Mouse (Mus musculus): Measurements from ENCODE around the gene Zcchc12.

Zcchc12 gene

DNA sequence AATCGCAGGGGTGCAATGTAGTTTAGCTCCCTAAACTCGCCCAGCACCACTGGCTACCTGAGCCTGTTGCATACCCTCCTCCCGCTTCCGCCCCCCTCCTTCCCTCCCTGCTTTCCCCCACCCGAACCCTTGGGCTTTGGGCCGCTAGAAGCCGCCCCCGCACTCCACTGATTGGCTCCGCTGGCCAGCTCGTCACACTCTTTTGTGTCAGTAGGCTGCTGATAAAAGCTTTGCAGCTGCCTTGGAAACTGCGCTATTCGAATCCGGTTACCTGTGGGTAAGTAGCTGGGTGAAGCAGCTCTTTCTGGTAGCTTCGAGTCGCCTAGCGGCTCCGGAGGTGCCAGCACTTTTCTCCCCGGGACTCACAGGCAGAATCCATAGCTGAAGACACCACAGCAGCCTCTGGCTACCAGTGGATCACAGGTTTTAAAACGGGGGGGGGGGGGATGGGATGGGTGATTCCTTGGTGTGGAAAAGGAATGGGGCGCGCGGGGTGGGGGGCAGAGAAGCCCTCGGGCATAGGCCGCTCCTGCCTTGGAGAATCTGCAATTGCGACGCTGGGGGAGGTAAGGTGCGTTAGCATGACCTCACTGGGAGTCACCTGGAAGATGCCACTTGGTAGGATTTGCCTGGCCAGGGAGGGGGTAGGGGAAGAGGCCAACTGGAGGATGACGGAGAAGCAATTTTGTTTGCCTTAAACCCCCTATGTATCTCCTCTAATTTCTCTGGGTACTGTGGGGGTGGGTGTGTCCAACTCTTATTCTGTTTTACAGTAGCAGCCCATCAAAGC is at the start of gene Zcchc12:
TSS of gene Zcchc12 (plus strand) at position 169 of the 790 bp plus-strand sequence.
- peak; percentile 52 for DNase-seq

DNA sequence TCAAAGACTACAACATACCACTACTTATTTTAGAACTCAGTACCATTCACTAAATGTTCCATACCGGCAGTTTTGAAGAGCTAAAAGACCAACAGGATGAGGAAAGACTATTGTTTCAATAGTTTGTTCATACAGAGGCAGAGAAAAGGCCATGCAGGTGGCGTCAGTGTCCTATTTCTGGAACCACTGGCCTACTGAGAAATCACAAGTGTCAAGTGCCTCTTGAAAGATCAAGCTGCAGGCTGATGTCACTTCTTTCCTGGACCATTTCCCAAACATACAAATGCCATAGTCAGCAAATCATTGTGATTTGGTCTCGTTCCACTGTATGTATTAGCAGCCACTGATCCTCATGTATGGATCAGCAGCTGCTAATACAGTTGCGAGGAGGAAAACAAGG is 49.0 kb upstream of the Zcchc12 start:
- no peak for DNase-seq

DNA sequence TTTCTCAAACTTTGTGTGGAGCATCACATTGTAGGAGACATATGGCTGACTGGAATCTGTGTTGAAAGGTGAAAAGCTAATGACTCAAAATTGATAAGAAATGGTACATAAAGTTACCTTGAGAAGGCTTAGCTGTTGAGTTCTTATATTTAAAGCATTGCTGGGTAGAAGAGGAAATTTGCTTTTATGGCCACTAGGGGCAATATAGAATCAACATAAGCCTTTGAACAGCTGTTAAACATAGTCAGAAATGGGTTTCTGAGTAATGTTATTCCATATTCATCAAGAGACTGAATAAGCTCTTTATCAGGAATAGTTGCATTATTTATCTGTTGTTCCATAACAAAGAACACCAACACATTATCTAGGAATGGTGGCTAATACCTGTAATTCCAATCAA is 45.6 kb upstream of the Zcchc12 start:
- DNase-seq, result no peak

DNA sequence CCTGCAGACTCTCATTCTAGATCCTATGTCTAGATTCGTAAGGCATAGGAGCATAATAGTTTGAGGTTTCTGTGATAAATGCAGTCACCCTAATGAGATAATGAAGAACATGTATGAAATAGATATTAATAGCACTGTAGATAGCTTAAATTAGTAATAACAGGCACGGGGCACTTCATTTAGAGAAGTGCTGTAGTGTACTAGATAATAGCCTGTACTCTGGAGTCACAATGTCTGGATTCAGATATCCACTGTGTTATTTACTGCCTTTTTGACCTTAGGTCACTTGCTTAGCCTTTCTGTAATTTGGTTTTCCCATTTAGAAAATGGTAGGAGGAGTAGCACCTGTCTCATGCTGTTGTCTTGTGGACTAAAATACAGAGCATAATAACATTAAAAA is 39.0 kb upstream of the Zcchc12 start:
- DNase-seq, result no peak

DNA sequence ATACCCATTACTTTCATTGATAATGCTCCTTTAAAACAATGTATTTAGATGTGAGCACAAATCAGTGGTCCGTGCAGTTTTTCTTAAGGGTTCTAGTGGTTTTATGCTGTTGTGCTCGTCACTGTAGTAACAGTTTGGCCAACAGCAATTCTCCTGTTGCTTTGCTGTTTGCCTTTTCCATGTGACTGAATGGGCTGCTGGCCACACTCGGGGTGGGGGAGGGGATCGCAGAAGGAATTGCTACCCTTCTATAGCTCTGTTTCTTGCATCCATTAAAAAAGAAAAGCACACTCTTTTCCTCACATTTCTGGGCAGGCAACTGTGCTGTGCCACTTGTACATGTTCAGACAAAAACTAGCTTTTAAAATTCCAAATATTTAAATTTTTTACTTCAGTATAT is 34.1 kb upstream of the Zcchc12 start:
- DNase-seq, result no peak

DNA sequence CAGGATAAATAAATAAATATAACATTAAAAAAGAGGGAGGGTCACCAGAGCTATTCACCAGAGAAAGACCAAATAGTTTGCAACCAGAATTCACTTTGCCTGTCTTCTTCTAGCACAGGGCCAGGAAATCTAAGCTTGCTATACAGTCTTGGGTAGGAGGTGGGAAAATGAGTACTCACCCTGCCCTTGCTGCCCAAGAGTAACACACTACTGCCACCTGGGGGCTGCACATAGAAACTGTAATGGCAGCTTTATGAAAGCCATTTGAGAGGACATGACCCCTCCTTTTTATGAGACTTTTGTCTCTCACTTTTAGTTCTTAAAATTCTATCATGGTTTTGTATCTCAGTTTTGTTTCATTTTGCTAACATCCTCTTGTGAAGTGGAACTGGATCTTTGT is 12.1 kb upstream of the Zcchc12 start:
- peak; percentile 39 for DNase-seq

DNA sequence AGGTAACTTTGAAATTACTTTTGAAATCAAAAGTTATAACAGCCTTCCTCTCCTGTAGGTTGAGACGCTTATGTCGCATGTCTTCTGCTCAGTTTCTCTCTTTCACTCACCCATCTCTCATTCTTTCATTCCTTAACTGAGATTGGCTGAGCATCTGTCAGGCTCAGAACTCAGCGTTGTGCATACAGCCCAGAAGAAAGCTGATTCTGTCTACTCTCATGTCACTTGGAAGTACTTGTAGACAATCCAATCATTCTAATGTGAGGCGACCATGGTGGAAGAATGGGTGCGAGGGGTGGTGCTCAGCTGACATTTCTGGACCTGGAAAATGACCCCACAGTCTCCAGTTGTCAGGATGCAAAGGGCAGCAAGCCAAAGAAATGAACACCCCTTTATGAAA is 9.7 kb upstream of the Zcchc12 start:
- no peak for DNase-seq

DNA sequence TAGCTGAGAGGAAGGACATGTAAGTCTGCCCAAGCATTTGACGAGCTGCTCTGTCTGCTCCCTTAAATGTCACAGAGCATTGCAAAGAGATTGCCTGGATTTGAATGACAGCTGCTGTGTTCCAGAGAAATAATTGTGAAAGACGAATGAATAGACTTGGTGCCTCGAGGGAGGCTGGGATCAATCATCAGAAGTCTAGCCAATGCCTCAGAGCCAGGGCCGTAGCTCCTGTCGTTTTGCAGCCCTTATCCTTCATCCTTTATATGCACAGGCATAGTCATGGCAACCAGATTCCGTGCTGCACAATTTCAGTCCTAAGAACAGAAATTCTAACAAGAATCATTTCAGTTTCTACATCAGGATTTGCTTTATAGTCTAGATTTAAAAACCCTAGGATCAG is 9.3 kb upstream of the Zcchc12 start:
- no peak for DNase-seq

DNA sequence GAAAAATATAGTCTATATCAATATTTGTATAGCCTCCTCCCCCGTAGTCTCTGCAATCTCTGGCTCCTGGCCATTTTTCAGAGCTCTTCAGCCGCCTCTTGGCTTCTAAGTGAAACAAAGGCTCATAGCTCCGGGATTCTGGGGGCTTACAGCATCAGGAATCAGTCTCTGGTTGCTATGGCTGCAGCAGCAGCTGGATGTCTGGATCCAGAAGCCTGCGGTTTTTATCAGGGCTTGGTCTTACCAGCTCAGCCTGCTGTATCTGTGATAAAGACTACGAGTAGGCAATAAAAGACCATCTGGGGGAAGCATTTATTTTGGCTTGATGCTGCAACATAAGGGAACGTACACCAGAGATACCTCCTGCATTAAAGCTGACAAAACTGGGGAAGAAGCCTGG is 1.8 kb upstream of the Zcchc12 start:
- no peak for DNase-seq

DNA sequence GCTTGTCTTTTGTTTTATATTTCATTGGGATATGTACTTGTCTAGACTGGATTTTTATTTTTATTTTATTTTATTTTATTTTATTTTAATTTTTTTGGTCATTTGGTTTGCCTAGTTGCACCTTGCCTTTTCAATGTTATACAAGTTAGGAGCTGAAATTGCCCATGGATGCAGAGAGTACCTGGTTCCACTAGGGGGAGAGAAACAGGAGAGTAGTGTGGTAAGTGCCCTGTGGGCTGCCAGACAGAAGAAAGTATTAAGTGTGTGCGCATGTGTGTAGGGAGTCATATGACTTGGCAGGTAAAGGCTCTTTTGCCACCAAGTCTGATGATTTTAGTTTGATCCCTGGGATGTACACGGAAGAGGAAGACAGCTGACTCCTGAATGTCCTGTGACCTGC is 13.8 kb downstream of the Zcchc12 start:
- DNase-seq, result no peak

DNA sequence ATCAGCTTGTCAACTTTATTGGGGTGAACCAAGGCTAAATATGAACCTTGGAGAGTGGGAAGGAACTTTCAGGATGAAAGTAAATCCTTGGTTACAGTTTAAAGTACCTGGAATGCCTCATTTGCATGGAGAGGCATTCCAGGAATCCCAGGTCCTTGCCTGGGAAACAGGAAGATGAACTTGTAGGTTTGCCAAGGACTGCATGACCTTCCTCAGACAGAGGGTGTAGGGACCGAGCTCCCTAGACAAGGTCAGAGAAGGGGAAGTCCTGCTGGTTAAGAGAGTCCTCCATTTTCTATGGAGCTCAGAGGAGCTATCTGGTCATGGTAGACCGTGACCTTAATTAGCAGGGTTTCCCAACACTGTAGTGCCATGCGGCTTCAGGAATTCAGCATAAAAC is 15.5 kb downstream of the Zcchc12 start:
- no peak for DNase-seq

DNA sequence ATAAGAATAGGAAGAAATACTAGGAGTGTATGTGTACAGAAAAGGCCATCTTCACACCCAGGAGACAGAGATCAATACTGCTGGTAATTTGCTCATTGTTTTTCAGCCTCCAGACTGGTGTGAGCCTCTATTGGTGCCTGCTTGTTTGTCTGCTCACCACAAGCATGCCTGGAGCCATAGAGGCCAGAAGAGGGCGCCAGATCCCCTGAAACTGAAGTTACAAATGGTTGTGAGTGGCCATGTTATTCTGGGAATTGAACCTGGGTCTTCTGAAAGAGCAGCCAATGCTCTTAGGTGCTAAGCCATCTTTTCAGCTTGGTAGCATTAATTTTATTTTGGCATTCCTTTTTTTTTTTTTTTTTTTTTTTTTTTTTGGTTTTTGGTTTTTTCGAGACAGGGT is 25.7 kb downstream of the Zcchc12 start:
- DNase-seq, result no peak

DNA sequence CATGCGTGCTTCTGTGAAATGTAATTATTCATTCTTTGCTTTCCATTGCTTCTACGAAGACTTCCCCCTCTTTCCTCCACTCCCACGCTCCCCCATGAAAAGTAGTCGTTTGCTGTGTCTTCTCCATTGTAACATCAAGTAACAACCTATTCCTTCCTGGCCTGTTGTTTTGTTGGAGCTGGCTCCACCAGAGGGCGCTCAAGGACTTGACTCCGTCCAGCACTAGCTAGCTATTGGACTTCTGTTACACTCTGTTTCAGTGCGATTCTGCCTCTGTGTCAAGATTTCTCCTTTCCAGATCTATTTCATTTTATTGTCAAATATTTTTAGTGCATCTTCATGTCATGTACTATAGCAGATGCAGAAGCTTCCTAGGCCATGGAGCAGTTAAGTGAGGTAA is 30.1 kb downstream of the Zcchc12 start:
- peak; percentile 74 for DNase-seq

DNA sequence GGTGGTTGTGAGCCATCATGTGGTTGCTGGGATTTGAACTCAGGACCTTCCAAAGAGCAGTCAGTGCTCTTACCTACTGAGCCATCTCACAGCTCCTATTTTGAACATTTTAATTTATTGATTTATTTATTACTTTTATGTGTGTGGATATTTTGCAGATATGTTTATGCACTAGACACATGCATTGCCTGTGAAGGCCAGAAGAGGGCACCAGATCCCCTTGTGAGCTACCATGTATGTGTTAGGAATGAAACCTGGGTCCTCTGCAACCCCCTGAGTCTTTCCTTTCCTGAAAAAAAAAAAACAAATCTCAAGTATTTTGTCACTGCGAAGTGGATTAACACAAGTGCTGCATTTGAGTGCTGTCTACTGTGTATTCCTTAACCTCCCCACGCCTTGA is 30.9 kb downstream of the Zcchc12 start:
- DNase-seq, result peak; percentile 18

DNA sequence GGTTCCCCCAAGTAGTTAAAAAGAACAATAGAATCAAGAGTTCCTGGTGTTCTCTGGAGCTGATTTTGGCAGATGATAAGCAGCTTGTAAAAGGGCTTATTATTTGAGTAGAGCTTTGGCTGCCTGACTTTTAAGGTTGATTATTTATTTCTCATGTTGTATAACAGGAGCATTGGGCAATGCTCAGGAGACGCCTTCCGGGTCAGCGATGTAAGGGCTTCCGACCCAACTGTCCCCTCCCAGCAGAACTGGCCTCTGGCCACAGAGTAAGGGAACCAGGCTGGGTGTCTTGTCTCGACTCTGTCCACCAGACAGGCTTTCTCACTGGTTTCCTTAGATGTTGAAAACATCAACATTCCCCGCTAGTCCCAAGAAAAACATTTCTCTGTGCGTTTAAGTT is 33.2 kb downstream of the Zcchc12 start:
- no peak for DNase-seq

DNA sequence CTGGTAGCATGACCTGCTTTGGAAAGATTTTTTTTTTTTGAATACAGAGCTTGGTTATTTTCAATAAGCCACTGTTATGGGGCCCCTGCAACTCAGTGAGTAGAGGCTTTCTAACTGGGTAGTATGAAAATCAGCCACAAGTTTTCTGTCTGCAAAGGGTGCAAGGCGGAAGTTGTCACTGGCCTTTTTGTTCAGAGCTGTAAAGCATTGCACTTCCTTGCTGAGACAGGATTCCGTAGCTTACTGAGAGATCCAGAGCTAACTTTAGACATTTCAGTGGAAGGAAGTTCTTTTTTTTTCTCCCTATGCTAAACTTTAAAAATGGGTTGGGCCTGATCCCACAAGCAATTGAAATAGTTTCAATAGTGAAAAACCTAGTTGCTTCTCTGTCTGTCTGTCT is 33.6 kb downstream of the Zcchc12 start:
- DNase-seq, result no peak

DNA sequence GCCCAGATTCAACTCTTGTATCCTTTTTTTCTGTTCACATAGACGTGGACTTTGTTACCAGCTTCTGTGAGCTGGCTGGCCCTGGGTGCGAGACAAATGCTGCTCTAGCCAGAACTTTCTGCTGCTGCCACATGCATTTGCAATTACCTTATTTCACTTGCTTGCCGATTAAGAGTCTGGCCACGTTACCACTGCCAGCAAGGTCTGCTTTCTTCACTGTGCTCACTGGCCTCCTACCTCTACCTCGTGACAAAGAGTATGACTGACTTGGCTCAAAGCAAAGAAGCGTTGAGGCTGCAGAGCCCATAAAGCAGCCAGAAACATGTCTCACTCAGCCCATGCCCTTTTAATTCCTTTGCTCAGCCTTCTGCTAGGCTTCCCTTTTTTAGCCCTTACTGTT is 39.9 kb downstream of the Zcchc12 start:
- DNase-seq, result no peak
